Mouse (Mus musculus) stomach, postnatal 0 days (tissue): ENCODE measurements around the gene Btbd9. TPM values are rescaled to one million over a fixed set of nuclear protein-coding genes. Genes with fewer than 3 reads are reported as not detected.

Source experiments
- ATAC-seq: fragments of 200-750 bp; cut with Nextera tagmentation; 2 replicates; pipeline ENCODE4 v1.8.0; 2017; ENCODE audit not compliant: low FRiP score, low TSS enrichment
- DNase-seq: peaks from one replicate; pipeline ENCODE4 v3.0.0-alpha.2; 2016; ENCODE audit warnings: low spot score
- H3K27ac ChIP-seq: fragments of 300-500 bp; sonication (generic); replicated peaks from 2 replicates; pipeline ENCODE4 v1.5.1; 2014; ENCODE audit warnings: mild to moderate bottlenecking, control low read depth
- H3K27me3 ChIP-seq: fragments of 300-500 bp; sonication (generic); 2 replicates; pipeline ENCODE4 v1.6.1; 2014; ENCODE audit warnings: low read length; ENCODE audit not compliant: control insufficient read depth, insufficient read depth
- H3K36me3 ChIP-seq: fragments of 300-500 bp; sonication (generic); 2 replicates; pipeline ENCODE4 v1.6.1; 2014; ENCODE audit warnings: low read length, mixed read lengths; ENCODE audit not compliant: control insufficient read depth, insufficient read depth
- H3K4me1 ChIP-seq: fragments of 300-500 bp; sonication (generic); replicated peaks from 2 replicates; pipeline ENCODE4 v1.6.1; 2014; ENCODE audit warnings: antibody characterized with exemption; ENCODE audit not compliant: control insufficient read depth, insufficient read depth
- H3K4me2 ChIP-seq: fragments of 300-500 bp; sonication (generic); replicated peaks from 2 replicates; pipeline ENCODE4 v1.6.1; 2014; ENCODE audit warnings: low read depth, mild to moderate bottlenecking, control low read depth, moderate library complexity
- H3K4me3 ChIP-seq: fragments of 300-500 bp; sonication (generic); 2 replicates; pipeline ENCODE4 v1.5.1; 2014; ENCODE audit warnings: low read depth, low read length, control low read depth
- H3K9ac ChIP-seq: fragments of 300-500 bp; sonication (generic); 2 replicates; pipeline ENCODE4 v1.6.1; 2014; ENCODE audit warnings: mild to moderate bottlenecking, low read length, control low read depth, mixed read lengths
- H3K9me3 ChIP-seq: fragments of 300-500 bp; sonication (generic); 2 replicates; pipeline ENCODE4 v1.6.1; 2016; ENCODE audit warnings: low read length; ENCODE audit not compliant: control insufficient read depth
- CTCF ChIP-seq: IDR thresholded peaks from 2 replicates; pipeline ENCODE4 v1.5.1; 2016; ENCODE audit warnings: antibody characterized with exemption, low read depth, mild to moderate bottlenecking, moderate library complexity
- EP300 ChIP-seq: optimal IDR thresholded peaks from 2 replicates; pipeline ENCODE3; 2016; ENCODE audit warnings: antibody characterized with exemption
- WGBS: fragments of 180-500 bp; shearing (Covaris S2); extraction: QIAGEN DNeasy Blood & Tissue Kit; methylation state at CpG from one replicate; pipeline ENCODE4 v1.1.7; 2014; 5-methylcytosine and 5-hydroxymethylcytosine counted together
- polyA plus RNA-seq: library from polyadenylated mRNA; unstranded; fragments of >200 nt; fragmentation: Nextera tagmentation; extraction: Ambion mirVana; gene quantifications from 2 replicates; pipeline ENCODE4 v1.2.1, GENCODE M21; 2015

Btbd9 gene
- polyA plus RNA-seq, 1 experiment from 2014 or later, result 34.6 TPM

GRCm38 (mm10) chr17:30436021-30436461 is 140.2 kb downstream of the Btbd9 start:
- no peak overlapping the region for H3K27ac ChIP-seq
- 51% methylated on average over 5 of the region's 5 CpGs for WGBS
- no peaks in the 10 kb centered on the region for H3K9me3 ChIP-seq
- no peak for DNase-seq
- no peak overlapping the region for H3K9ac ChIP-seq
- no peaks in the 10 kb centered on the region for H3K27me3 ChIP-seq
- TF ChIP-seq CTCF, result no peak
- no peak for TF ChIP-seq EP300
- H3K36me3 ChIP-seq, result no peaks in the 10 kb centered on the region
- no peak for ATAC-seq
- H3K4me3 ChIP-seq, result no peak overlapping the region
- H3K4me1 ChIP-seq, result no peaks in the 10 kb centered on the region; the same call in 1 of the 2 replicates
- H3K4me2 ChIP-seq, result no peak overlapping the region

- WGBS, result 67% methylated on average over 7 of the region's 7 CpGs
- no peak overlapping the region for H3K27ac ChIP-seq
- DNase-seq, result no peak
- H3K4me1 ChIP-seq, result no peaks in the 10 kb centered on the region; the same call in 1 of the 2 replicates
- H3K9me3 ChIP-seq, result no peaks in the 10 kb centered on the region
- no peaks in the 10 kb centered on the region for H3K27me3 ChIP-seq
- ATAC-seq, result no peak
- H3K4me2 ChIP-seq, result no peak overlapping the region
- no peak overlapping the region for H3K9ac ChIP-seq
- no peak overlapping the region for H3K4me3 ChIP-seq
- no peaks in the 10 kb centered on the region for H3K36me3 ChIP-seq
- TF ChIP-seq EP300, result no peak
- no peak for TF ChIP-seq CTCF
Observed at GRCm38 (mm10) chr17:30435478-30435877, 140.8 kb downstream of the Btbd9 start.

- Histone ChIP-seq H3K4me3 (no peak overlapping the region), H3K36me3 (no peaks in the 10 kb centered on the region), H3K9me3 (no peaks in the 10 kb centered on the region), H3K27me3 (no peaks in the 10 kb centered on the region), H3K4me2 (no peak overlapping the region), H3K4me1 (no peaks in the 10 kb centered on the region; the same call in 1 of the 2 replicates), H3K27ac (no peak overlapping the region), H3K9ac (no peak overlapping the region)
- no peak for DNase-seq
- peak; percentile 68 for ATAC-seq
- WGBS, result 91% methylated on average over 10 of the region's 10 CpGs
- TF ChIP-seq EP300, result no peak
- no peak for TF ChIP-seq CTCF
Observed at GRCm38 (mm10) chr17:30432094-30432493, 144.2 kb downstream of the Btbd9 start.

GRCm38 (mm10) chr17:30430961-30431640 is 145.2 kb downstream of the Btbd9 start:
- Histone ChIP-seq H3K9me3 (no peaks in the 10 kb centered on the region), H3K4me3 (no peak overlapping the region), H3K36me3 (no peaks in the 10 kb centered on the region), H3K4me2 (no peak overlapping the region), H3K4me1 (no peaks in the 10 kb centered on the region; the same call in 1 of the 2 replicates), H3K27me3 (no peaks in the 10 kb centered on the region), H3K9ac (no peak overlapping the region), H3K27ac (no peak overlapping the region)
- WGBS, result 84% methylated on average over 10 of the region's 10 CpGs
- DNase-seq (no peak), ATAC-seq (no peak)
- no peak for TF ChIP-seq EP300
- no peak for TF ChIP-seq CTCF

GRCm38 (mm10) chr17:30428661-30429060 is 147.6 kb downstream of the Btbd9 start:
- whole genome bisulfite sequencing, result 88% methylated on average over 9 of the region's 9 CpGs
- no peak overlapping the region for H3K4me3 ChIP-seq
- ATAC-seq (no peak), DNase-seq (no peak)
- no peak overlapping the region for H3K9ac ChIP-seq
- H3K27me3 ChIP-seq, result no peaks in the 10 kb centered on the region
- no peaks in the 10 kb centered on the region for H3K4me1 ChIP-seq
- no peak overlapping the region for H3K4me2 ChIP-seq
- H3K36me3 ChIP-seq, result no peaks in the 10 kb centered on the region
- no peak overlapping the region for H3K27ac ChIP-seq
- TF ChIP-seq EP300 (no peak), CTCF (no peak)
- no peaks in the 10 kb centered on the region for H3K9me3 ChIP-seq

GRCm38 (mm10) chr17:30423256-30423852 is 152.9 kb downstream of the Btbd9 start:
- DNase-seq (no peak), ATAC-seq (no peak)
- Histone ChIP-seq H3K9ac (no peak overlapping the region), H3K4me2 (no peak overlapping the region), H3K4me1 (no peaks in the 10 kb centered on the region; the same call in 1 of the 2 replicates), H3K9me3 (no peaks in the 10 kb centered on the region), H3K27me3 (no peaks in the 10 kb centered on the region), H3K36me3 (no peaks in the 10 kb centered on the region), H3K27ac (no peak overlapping the region), H3K4me3 (no peak overlapping the region)
- 59% methylated on average over 4 of the region's 4 CpGs for WGBS
- TF ChIP-seq CTCF (no peak), EP300 (no peak)
